Mouse (Mus musculus): ENCODE data around the gene Sycp2.

- TF ChIP-seq CTCF (IDR thresholded peaks at IDR 0.05) = no peak
- TF ChIP-seq EP300 (IDR thresholded peaks at IDR 0.05) = no peak
These were observed 102.8 kb downstream of the Sycp2 start for GRCm38 (mm10) chr2:178304669-178305068.
